Mouse (Mus musculus) common myeloid progenitor, adult 5-6 weeks (primary cell): ENCODE results near the gene Jun. TPM values are rescaled to one million over a fixed set of nuclear protein-coding genes. Genes with fewer than 3 reads are reported as not detected.

Source experiments
- ATAC-seq: replicated peaks from 2 replicates; pipeline ENCODE4 v1.8.0; 2016; ENCODE audit warnings: low read depth, mild to moderate bottlenecking, moderate TSS enrichment, inconsistent platforms; ENCODE audit not compliant: poor library complexity, severe bottlenecking
- total RNA-seq: library from RNA; stranded (forward); fragments of 200-1000, 187-1606 nt; gene quantifications from 2 replicates; pipeline ENCODE4 v1.2.3, GENCODE M21; 2017

Jun gene
- total RNA-seq, 1 experiment from 2014 or later: 381 TPM

DNA sequence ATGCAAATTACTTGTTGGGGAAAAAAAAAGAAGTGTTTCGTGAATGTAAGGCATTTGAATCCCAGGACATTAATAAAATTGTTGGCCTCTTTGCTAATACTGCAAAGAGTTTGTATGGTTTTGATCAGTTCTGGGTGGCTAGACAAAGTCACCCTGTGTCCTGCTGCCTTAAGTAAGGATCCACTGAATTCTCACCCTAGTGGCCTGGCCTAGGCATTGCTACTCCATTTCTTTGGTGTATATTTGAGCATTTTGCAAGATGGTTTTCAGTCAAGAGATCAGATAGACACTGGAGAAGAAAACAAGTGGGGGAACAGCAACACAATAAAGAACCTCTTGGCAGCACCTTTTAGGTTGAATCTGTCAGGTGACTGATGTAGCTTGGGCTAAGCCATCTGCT is 6.9 kb downstream of the Jun start:
- no peak for ATAC-seq

DNA sequence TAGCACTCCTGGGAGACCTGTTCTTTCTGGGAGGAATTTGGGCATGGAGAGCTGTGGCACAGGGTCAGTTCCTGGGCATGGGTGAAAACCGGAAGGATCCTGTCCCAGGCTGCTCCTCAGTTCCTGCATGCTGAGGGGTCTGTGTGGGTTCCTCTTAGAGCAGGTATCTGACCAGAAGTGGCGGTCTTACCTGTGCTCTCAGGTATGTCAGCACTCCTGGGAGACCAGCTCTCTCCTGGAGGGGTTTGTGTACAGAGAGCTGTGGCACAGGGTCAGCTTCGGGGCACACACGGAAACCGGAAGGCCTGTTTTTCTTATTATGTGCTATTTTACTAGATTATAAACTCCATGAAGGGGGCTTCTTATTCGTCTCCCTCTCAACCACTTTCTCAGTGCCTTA is 7.3 kb downstream of the Jun start:
- no peak for ATAC-seq

DNA sequence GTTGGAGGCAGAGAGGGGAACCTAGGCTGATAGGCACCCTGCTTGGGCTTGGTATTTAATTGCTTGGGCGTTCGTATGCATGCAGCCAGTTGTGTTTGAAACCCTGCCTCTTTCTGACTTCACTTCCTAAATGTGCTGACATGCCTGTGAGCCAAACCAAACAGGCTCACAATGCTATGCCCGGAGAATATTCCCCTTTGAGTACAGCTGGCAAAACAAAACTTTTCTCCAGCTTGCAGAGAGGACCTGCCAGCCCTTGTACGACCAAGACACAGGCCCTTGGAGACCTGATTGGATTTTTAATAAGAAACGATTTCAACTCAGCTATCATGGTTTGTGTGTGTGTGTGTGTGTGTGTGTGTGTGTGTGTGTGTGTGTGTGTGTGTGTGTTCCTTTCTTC is 14.0 kb downstream of the Jun start:
- ATAC-seq: no peak

DNA sequence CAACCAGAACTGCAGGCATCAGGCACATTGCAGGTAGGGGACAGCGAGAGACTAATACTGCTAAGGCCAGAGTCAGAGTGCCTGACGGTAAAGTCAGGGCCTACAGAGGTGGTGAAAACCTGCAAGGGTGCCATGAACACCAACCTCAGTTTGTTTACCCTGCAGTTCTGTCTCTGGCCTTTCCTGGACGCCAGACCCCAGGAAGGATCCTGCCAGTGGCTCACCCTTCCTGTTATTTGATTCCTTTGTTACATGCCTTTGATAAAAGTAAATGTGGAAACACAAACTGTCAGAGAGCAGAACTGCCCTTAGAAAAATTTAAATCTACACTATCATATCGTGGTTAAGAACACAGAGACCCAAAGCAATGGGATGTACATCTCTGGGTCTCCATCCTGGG is 20.9 kb downstream of the Jun start:
- no peak for ATAC-seq

DNA sequence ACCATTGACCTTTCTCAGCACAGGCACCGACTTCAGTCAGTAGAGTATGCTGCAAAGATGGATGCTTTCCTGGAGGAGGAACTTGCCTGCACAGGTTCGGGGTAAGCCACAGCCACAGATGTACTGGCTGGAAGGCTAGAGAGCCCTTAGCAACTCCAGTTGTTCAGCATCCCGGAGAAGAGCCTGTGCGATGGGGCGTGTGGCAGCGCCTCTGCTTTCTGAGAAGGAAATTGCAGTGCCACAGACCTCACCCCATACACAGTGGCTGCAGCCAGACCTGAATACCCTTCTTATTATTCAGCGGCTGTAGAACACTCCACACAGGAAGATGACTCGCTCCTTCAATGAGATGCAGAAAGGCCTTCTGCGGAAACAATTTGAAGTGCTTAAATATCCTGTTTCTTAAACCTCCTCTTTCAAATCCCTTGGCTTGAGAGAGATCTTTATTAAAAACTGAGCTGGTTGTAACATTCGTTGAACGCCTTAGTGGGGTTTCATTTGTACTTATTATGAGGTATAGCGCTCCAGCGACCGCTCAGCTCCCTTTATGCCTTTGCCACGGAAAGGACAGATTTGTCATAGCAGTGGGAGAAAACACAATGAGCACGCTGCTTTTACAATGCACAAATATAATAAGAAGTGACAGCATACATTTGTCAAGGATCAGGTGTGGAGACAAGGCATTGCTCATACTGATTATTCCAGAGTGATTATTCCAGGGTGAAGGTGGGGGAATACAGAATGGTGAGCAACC is 26.0 kb downstream of the Jun start:
- ATAC-seq: peak; percentile 39

DNA sequence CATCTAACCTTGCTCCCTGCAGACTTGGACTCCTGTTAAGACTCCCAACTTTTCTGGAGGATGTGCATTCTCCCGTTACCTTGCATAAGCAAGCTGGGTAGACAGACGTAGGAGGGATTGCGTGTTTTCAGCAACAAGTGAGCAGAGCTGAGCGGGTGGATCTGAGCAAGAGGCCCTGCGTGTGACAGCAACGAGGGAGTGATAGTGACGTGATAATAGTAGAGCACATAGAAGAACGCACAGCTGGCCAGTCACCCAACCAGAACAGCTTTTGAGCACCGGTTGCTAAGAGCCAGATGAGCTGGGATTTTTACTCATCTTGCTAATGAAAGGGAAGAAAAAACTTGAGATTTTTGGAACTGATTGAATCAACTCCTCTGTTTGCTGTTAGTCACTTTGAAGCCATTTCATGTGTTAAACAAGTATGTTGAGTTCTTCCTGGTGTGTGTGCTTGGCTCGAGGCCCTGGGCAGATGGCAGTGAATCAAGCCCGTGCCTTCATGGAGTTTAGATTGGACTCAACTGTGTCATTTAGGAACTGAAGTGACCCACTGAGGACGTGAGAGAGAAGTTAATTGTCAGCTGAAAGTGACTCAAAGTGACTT is 28.6 kb downstream of the Jun start:
- no peak for ATAC-seq

DNA sequence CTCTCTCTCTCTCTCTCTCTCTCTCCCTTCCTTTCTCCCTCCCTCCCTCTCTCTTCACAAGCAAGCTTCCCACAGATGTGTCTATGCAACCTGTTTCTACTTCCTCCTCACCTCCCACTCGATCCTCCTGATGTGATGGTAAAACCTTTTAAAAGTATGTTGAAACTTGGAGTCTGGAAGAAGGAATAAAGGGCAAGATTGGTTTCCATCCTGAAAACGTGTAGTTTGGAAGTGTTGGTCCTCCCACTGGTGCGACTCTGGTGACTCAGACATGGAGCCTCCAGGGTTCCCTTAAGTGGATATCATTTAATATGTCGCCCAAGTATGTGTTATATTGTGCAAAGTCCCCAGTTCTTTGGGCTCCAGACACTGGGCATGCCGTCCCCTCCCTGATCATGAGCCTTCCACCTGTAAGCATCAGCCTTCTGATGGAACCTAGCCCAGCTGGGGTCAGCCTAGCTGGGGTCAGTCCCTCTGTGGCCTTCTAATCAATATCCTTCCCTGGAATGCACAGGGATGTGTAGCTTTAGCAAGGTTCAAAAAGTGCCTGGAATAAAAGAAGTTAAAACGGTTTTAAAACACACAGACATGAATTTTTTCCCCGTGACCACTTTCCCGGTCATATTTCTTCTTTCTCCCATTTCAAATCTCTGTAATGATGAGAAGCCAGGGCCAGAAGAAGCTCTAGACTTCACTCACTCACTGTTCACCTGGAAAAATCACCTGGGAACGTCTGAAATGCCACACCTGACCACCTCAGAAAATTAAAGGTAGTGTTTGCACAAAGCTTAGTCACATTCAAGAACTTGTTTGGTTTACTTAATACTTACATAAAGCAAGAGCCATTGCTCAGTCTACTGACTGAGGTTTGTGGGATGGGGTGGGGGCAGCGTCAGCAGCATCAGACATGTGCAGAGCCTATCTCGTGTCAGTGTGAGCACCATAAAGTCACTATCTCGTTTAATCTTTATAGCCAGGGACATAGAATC is 30.1 kb downstream of the Jun start:
- ATAC-seq: no peak

DNA sequence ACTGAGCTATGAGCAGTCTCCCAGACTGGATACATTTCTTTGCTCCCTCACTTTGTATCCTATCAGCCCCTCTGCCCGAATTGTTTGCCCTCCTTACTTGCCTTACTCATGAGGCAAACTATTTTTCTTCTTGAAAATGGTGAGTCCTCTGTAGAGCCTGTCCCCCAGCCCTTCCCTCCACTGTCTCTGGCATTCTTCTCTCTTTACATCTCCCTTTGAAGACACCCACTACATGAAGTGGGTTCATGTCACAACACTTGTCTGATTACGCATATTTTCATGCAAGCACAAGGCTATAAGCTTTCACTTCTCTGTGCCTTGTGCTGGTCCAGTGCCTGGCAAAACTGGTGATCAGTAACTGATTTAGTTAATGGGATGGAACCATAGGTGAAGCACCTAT is 31.8 kb downstream of the Jun start:
- ATAC-seq: no peak

DNA sequence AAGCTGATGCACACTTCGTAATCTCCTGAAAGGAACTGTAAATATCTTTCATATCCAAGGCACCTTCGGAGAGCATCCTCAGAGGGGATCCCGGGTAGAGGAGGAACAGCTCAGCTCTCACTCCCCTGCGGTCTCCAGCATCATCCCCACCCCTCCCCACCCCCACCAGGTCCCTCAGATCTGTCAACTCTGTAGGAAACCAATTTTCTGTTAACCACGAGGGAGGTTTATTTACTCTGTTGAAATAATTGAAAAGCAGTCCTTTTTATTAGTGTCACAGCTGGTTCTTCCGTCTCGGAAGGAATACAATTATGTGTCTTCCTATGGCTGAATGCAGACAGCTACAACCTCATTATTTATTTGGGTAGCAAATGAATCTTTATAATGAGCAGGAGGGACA is 33.8 kb downstream of the Jun start:
- no peak for ATAC-seq

DNA sequence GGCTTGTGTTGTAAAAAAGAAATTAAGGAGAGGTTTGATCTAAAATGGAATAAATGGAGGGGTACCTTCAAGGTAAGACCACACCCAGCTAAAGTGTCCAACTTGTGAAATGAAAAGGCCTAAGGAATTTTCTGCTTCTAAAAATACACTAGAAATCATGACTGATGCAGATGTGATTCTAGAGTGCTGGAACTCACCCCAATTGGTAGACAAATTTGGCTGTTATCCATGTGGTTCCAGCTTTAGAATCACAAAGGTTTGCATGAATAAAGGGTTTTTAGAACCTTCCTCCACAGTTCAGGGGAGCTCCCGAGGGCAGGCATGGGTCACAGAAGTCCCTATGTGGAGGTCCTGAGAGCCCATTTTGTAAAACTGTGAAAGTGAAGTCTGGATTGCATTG is 39.3 kb downstream of the Jun start:
- ATAC-seq: no peak

DNA sequence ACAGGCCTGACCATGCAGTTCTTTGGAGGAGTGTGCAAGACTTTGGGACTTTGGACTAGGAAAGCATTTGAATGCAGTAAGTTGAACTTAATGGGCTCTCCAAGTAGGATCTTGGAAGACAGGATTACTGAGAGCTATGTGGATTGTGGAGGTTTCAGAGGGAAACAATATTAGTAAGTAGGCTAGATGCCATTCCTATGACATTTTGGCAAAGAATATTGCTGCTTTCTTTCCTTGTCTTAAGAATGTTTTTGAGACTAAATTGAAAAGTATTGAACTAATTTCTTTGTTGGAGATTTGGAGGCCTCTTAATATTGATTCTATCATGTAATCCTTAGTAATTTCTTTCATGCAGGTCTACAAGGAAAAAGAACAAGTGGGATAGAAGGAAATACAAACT is 39.8 kb downstream of the Jun start:
- ATAC-seq: no peak

DNA sequence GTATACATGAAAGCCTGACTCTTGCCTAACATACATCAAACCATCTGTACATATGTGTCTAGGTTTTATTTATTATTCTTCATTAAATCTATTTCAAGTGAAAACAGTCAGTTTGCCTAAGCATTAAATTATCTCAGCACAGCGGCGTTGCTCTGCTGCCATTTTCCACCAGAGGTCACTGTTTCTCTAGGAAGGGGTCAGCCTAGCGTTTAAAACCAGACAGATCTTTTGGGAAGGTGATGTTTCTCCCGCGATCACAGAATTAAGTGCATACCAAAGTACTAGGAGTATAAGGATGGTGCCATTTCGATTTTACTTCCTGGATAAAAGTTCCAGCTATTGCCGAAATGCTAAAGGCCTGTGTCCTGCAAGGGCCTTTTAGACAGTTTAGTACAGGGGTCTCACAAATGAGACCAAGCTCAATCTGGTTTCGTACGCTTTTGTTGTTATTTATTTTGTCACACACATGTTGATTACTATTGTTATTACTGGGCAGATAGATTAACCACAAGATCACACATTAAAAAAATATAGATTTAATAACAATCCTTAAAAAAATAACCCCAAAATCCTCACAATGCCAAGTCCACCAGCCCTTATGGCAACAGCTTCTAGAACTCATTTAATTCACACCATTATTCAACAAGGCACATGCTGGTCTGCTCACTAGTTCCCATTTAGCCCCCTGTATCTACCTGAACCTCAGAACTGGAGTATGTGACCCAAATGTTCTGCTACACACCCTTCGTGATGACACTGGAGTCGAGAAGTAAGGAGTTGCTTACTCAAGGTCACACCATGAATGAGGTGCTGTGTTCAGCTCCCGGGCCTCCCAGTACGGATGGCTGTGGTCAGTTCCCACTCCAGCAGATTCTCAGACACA is 43.6 kb downstream of the Jun start:
- peak; percentile 91 for ATAC-seq

DNA sequence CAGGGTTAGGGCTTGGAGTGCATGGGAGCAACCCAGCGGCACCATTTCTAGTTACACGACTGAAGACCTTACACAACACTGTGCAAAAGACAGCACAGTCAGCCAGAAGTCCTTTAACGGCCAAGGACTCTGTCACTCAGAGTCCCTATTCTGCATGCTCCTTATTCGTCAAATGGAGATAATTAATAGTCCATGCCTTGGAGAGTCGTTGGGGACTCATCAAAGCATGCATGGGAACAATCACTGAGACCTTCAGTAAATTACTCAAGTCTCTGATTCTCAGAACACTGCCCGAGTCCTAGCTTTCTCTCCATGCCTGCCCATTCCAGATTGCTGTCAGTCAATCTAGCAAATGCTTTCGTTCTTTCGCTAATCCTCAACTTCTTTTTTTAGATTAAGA is 44.3 kb downstream of the Jun start:
- no peak for ATAC-seq

DNA sequence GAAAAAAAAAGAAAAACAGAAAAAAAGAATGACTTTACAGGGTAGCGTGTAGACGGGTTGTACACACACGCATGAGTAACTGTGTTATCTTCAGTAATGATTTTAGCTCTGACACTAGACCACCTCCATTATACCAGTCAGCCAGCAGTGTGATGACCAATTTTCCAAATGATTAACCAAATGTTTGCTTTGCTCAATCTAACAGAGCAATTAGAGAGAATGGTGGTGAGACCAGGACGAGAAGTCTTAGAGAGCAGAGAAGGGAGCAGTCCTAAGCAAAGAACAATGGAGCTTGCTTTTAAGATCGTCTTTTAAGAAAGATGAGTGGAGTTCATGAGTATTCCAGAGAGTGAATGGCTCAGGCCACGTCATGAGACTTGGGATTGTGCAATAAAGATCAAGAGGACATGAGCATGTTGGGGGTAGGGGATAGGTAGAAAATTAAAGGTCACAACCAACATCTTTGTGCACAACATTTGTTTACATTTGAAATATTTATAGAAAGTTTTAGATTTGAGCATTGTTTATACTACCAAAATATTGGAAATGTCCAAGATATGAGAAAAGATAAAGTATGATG is 46.7 kb downstream of the Jun start:
- no peak for ATAC-seq

DNA sequence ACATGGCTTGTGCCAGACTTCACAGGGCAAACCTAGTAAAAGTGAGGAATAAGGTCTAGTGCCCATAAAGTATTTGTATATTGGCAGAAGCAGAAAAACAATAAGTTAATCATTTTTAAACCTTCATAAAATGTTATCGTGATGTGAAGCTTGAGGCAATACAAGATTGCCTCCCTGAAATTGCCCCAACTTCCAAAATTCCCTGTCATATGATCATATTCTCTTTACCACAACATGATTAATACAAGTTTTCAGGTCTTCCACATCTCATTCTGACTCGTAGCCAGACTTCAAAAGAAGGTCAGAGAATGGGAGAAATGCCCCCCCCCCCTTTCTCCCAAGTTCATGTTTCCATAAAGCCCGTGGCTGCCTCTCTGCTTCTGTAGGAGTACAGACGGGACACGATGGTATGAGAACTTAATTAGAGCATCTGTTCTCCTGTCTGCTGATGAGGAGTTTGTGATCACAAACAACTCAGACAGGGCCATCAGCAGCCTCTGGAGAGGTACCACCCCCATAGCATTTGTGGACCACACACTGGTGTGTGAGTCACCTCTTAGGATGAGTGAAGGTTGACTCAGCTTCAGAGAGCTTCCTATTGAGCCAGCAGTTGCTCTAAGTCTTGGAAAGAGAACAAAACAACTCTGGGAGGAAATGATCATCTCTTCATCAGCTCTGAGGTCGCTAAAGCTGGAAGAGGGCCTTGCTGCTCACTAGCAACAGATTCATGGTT is 50.8 kb downstream of the Jun start:
- no peak for ATAC-seq

DNA sequence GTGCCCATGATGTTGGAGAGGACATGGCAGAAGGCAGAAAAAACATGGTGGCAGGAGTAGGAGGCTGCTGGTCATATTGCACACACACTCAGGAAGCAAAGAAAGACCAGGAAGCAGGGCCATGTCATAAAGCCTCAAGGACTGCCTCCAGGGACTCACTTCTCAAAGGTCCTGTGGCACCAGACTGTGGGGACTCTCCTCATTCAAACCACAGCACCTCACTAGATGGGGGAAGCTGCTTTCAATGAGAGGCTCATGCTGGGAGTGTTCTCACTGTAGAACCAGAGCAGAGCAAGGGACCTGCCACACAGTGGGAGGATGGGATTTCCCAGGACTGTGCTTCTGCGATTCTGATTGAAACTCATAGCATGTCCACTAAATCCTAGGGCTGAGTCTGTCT is 51.9 kb downstream of the Jun start:
- no peak for ATAC-seq

DNA sequence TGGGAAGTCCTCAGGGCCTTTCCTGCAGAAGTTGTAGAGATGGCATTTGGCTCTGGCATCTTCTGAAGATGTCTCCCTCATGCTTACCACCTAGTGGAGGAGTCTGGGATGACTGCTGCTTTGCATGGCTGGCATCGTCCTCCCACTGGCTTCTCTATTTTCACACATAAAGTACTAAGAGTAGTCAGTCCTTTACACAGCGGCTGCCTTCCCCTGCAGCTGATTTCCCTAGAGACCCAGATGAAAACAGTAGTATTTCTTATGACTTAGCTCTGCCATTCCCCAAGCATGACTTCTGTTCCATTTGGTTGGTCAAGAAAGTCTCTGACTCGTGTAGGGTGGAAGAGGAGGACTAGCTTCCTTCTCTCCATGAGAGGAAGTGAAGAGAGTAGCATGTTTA is 52.8 kb downstream of the Jun start:
- peak; percentile 93 for ATAC-seq
